Mouse (Mus musculus) cerebral cortex, adult 2 months (tissue): ENCODE results near the gene B4galt2.

Experiments used
- WGBS: fragments of 180-500 bp; shearing (Covaris S2); methylation state at CpG from one replicate; pipeline ENCODE4 v1.1.7; 2018; 5-methylcytosine and 5-hydroxymethylcytosine counted together

B4galt2 gene

GRCm38 (mm10) chr4:117908834-117909453 is 25.7 kb upstream of the B4galt2 start:
- WGBS = 34% methylated on average over 8 of the region's 8 CpGs

- WGBS = 63% methylated on average over 3 of the region's 3 CpGs
Measured at GRCm38 (mm10) chr4:117906196-117906595, 22.9 kb upstream of the B4galt2 start.

- 68% methylated on average over 8 of the region's 8 CpGs for WGBS
Measured at GRCm38 (mm10) chr4:117904761-117905160, 21.5 kb upstream of the B4galt2 start.

DNA sequence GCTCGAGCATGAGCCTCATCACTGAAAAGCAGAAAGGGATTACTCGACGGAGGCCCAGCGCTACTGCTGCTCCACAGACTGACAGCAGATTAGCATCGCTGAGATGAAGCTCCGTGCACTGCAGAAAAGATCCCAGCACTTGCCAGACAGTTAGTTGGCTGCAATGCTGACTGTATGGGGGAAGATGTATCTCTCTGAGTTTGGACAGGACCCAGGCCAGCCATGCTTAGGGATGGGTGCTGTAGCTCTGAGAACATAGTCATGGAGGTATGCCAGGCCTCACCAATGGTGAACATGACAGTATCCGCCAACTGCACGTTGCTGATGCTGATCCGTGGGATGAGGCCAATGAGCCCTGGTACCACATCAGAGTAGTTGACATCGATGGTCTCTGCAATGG is 20.8 kb upstream of the B4galt2 start:
- 40% methylated on average over 10 of the region's 10 CpGs for WGBS

DNA sequence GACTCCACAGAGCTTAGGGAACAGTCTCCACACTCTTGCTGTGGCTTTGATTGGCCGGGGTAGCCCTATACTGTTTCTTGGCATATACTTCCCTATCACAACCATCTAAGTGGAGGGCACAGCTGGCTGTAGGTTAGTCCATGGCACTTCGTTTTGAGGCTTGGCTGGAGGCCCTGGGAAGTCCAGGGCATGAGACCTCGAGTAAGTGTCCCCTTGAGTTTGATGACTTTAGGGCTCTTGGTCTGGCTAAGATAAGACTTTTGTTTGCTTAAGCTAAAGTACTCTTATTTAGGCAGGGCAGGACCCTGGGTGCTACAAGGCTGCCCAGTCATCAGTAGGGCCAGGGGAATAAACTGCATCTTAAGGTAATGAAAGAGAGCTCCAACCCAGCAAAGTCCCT is 14.8 kb upstream of the B4galt2 start:
- WGBS = 84% methylated on average over 3 of the region's 3 CpGs

GRCm38 (mm10) chr4:117896031-117896430 is 12.7 kb upstream of the B4galt2 start:
- 91% methylated on average over 6 of the region's 6 CpGs for WGBS

DNA sequence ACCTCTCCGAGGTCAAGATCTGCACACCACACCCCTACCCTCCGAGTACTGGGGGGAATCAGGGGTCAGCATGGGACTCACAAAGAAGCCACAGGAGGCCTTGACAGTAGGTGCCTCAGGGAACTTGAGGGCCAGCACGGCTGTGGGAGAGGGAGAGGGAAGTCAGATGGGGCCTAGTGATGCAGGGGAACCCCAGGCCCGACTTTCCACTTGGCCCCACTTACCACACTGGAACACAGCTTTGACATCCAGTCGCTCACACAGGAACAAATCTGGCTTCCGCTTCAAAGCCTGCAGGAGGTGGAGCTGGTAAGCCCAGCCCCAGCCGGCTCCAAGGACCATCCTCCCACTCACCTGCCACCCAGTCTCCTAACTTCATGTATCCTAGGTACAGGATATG is 12.1 kb upstream of the B4galt2 start:
- WGBS = 71% methylated on average over 7 of the region's 7 CpGs

DNA sequence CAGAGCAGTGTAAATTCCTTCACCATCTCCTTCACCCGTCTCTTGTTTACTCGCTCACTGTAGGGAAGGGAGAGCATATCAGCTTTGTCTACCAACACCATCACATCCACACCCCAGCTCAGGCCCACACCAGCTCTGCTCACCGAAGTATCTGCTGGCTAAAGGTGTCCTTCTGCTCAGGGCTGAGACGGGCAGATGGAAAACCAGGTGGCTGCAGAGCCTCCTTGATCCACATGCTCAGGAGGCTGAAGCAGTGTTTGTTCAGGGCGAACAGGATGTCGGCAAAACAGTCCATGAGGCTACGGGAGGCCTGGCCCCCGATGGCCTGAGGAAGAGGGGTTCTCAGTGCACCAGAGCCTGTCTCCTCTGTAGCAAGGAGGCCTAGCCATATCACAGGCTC is 11.3 kb upstream of the B4galt2 start:
- 88% methylated on average over 8 of the region's 8 CpGs for WGBS

GRCm38 (mm10) chr4:117893376-117893775 is 10.1 kb upstream of the B4galt2 start:
- WGBS = 40% methylated on average over 9 of the region's 9 CpGs

DNA sequence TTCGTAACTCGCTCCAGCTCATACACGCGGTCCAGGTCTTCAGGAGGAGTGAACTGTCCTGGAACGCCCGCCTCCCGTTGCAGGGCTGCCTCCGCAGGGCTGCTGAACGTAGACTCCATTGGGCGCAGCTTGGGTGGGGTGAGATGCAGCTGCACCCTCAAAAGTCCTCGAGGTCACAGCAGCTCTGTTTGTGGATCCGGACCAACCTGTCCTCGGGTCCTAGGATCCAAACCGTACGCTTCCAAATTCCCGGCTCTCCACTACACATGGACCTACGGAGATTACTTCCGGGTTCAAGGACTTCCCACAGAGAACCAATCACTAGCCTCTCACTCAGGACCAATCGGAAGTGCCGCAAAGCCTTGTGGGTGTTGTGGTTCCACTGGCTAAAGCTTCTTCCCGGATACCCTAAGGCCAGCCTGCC is 8.5 kb upstream of the B4galt2 start, which contains the start of gene Dph2:
Gene Dph2 (minus strand): TSS at position 295 of the 424 bp plus-strand sequence.
- WGBS = under 1% methylated on average over 21 of the region's 21 CpGs

DNA sequence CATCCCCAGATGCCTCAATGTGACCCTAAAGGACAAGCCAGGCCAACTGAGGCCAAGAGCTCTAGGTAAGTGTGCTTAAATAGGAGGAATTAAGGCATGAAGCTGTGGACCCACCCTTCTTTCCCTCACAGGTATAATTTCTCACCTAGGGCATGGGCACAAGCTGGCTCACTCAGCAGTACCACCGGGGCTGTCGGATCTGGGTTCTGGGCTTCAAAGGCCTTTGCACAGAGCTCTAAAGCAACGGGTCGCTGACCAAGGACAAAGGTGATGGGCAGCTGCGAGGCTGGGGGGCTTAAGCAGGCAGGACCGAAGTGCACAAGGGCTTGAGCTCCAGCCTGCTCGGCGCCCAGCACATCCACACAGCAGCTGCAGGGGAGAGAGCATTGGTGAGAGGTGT is 7.5 kb upstream of the B4galt2 start:
- 72% methylated on average over 8 of the region's 8 CpGs for WGBS

GRCm38 (mm10) chr4:117890031-117890430 is 6.7 kb upstream of the B4galt2 start:
- WGBS = 86% methylated on average over 14 of the region's 14 CpGs

GRCm38 (mm10) chr4:117889471-117889870 is 6.2 kb upstream of the B4galt2 start:
- WGBS = 89% methylated on average over 15 of the region's 15 CpGs

GRCm38 (mm10) chr4:117887920-117888319 is 4.6 kb upstream of the B4galt2 start:
- WGBS = 66% methylated on average over 2 of the region's 2 CpGs

DNA sequence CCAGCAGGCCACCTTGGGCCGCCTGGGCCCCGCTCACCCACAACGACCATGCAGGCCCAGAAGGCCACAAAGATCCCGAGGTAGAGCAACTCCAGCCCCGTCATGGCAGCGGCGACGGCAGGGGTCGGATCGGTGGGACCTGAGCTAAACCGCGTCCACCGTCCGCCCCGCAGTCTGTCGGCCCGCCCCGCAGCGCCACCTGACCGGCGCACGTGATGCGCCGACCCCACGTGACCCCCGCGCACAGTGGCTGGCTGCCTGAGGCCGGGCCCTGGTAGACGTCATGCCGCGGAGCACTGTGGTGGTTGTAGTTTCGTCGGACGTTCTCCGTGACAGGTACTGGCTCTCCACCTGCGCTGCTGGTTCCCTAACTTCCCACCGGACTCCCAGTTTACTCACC is 3.8 kb upstream of the B4galt2 start, which contains the start of gene Atp6v0b:
Gene Atp6v0b (minus strand): TSS at position 201 of the 400 bp plus-strand sequence.
- WGBS = under 1% methylated on average over 37 of the region's 37 CpGs

- WGBS = 2% methylated on average over 24 of the region's 24 CpGs
Measured at GRCm38 (mm10) chr4:117886644-117887043, 3.4 kb upstream of the B4galt2 start.

DNA sequence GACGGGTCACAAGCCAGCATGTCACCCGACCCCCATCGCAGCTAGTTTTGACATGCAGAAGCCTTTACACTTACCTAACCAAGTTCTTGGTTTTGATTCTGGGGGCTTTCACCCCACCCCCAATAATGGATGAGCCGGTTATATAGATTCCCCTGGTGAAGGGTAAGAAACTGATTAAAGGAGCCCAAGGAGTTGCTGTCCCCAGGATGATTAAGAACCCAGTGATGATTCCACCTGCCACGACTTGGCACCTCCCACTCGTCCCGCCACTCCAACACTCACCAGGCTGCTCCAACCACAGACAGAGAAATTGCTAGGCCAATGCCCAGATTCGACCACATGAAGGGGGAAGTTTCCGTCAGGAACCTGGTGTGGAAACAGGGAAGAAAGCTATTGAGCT is 2.7 kb upstream of the B4galt2 start:
- 57% methylated on average over 9 of the region's 9 CpGs for WGBS

GRCm38 (mm10) chr4:117885093-117885492 is 1.8 kb upstream of the B4galt2 start:
- WGBS = 79% methylated on average over 10 of the region's 10 CpGs

DNA sequence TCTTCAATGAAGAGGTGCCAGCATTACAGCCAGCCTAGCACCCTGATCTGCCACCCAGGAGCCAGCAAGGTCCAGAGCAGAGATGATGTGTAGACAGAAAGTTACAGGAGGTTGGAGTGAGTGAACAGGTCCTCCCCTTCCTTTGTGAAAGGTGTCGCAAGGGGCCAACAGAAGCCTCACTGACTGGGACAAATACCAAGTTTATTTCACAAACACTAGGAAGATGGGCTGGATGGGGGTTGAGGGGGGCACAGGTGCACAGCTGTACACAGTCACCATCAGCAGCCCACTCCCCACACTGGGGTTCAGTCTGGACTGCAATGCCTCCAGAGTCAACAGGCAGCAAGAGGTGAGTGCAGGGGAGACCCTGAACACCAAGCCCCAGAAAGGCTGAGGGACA is 859 bp upstream of the B4galt2 start:
- 76% methylated on average over 1 of the region's 1 CpGs for WGBS

- WGBS = 58% methylated on average over 5 of the region's 5 CpGs
Measured at GRCm38 (mm10) chr4:117878703-117879102, 4.6 kb downstream of the B4galt2 start.

- 61% methylated on average over 10 of the region's 10 CpGs for WGBS
Measured at GRCm38 (mm10) chr4:117878301-117878700, 5.0 kb downstream of the B4galt2 start.

DNA sequence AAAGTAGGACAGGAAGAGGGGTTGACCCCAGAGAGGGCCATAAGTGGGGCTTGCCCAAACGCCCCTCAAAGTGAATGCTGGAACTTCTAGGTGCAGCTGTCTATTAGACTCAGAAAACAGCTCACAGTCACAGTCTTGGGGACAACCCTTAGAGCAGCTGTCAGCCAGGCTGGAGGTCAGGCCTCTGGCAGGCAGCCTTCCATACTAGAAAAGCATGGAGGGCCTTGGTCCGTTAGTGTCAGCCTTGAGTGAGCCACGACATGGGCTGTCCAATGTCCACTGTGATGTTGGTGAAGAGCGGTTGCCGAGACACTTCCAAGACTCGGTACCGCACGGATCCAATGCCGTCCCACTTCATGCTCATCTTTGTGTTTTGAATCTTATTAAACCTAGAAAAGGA is 9.7 kb downstream of the B4galt2 start:
- WGBS = 89% methylated on average over 9 of the region's 9 CpGs

DNA sequence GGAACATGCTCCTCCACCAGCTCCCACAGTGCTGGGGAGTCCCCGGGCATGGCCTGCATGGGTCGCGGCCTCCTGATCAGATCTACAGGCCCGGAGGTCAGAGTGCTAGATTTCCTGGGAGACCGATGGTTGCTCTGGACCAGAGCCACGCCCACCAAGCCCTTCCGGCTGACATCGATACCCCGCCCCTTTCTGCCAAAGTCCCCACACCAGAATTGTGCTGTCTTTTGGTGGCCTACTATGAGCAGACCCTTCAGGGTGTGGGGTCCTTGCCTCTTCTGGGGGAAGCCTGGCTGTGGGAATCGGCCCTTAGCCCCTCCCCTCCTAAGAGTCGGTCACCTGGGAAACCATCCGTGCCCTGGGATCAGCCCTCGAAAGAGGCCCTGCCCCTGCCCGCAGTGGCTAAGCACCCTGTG is 10.8 kb downstream of the B4galt2 start, which contains the start of gene Ccdc24:
Gene Ccdc24 (minus strand): TSS at position 87 of the 416 bp plus-strand sequence.
- 21% methylated on average over 14 of the region's 14 CpGs for WGBS

- WGBS = 78% methylated on average over 7 of the region's 7 CpGs
Measured at GRCm38 (mm10) chr4:117871787-117872186, 11.5 kb downstream of the B4galt2 start.
